Mouse (Mus musculus): ENCODE measurements at regions not wholly inside any gene's neighbourhood (a gene's known extent, or its start where the extent isn't known, plus 50 kb on each side); places are given as distances from the start of the nearest gene placed in this dataset.
"Not testable (repeated sequence)": the region's sequence is repeated elsewhere in the genome, so short reads cannot be mapped to it uniquely, and the experiment has no call there.

DNA sequence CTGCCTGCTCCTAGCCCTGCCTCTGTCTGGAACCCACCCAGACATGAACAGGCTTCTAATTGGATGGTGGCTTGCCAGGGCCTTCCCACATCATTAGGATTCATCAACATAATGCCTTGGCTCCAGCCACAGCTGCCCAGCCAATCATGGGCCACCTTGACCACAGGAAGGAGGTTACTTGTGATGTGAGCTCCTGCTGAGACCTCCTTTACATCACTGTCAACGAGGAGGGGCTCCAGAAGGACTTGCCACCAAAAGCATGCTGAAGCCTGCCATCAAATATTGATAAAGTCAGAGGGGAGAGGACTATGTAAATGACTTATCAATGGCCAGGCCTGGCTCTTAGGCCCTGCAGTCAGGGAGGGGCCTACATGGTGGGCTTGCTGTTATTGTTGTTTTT is 175.6 kb downstream of the Map1s start:
- DNase-seq (ENCODE audit: low spot score): peak; percentile 1

DNA sequence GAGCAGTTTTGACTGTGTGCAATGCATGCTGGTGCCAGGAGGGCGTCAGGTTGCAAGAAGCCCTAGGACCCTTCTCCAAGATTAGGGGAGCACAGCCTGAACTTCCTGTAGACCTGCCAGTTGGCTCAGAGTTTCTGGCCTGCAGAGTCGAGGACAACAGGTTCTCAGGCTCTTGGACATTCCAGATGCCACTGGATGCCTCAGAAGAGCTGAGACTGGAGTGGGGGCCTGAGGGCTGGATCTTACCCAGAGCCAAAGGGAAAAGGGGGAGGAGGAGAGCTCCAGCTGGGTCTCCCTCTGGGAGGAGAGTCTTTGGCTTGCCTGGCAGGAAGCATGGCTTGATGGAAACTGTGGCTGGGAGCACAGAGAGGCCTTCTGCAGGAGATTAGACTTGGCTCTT is 145.4 kb upstream of the Myo9b start:
- not testable (repeated sequence) for DNase-seq (ENCODE audit: low spot score)

DNA sequence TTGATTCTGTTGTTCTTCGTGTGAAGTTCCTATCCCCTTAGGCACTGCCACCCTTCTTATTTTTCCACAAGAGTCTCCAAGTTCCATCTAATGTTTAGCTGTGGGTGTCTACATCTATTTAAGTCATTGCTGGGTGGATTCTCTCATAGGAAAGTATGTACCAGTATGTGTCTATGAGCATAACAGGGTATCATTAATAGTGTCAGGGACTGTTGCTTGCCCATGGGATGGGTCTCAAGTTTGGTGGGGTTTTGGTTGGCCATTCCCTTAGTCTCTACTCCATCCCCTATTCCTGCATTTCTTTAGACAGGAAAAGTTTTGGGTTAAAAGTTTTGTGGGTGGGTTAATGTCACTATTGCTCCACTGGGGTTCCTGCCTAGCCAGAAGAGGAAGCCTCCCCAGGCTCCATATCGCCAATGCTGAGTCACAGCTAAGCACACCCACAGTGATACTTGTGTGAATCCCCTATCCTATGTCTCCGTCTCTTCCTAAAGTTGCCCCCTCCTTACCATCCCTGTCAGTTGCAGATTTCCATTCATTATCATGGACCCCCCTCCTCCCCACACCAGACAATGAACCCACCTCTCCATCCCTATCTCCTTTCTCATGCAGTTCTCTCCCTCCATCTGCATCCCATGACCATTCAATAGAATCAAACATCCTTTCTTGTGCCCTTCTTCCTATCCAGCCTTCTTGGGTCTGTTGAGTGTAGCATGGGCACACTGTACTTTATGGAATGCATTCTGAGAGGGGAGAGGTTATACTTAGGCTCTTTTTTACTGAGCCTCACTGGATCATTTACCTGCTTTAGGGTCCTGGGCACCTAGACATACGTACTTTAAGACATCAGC is 141.9 kb upstream of the Myo9b start:
- DNase-seq (ENCODE audit: low spot score): no peak

DNA sequence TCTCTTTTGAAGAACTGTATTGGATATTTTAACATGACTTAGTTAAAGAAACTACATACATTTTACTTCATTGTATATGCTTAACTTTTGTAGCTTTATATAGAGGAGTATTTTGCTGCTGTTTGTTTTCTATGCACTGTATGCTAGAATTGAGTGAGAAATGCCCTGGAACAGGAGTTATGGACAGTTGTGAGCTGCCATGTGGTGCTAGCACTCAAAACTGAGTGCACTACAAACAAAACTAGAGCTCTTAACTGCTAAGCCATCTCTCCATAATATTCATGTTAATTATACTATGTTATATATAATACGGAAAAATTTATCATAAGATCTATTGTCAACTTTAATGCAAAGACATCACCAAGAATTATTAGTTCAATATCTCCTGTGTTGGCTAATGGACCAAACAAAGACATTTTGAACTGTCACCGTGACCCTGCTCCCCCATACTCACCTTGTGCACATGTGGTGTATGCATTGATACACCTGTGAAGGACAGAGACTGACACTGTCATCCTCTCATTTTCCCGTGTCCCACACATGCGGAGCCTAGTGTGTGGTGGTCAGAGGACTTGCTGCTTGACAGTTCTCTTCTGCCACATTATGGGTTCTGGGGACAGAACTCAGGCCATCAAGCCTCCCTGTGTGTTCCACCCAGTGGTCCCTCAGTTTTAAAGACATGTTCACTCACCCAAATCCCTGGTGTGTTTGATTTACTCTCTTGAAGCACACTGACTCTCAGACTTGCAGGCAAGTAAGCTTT is 141.0 kb upstream of the Myo9b start:
- no peak for DNase-seq (ENCODE audit: low spot score)

DNA sequence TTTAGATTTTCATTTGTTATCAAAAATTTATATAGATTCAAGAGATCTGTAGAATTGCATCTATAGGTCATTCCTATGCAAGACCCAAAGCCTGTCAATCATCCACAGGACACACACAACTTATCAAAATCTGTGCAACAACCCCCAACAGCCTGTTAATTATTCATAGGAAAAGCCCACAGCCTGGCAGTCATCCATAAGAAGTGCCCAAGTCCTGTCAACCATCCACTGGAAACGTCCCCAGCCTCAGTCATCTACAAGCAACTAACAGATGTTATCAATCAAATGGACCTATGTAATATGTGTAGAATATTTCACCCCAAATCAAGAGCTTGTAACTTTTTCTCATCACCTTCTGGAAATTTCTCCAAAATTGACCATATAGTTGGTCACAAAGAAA is 139.6 kb upstream of the Myo9b start:
- not testable (repeated sequence) for DNase-seq (ENCODE audit: low spot score)

DNA sequence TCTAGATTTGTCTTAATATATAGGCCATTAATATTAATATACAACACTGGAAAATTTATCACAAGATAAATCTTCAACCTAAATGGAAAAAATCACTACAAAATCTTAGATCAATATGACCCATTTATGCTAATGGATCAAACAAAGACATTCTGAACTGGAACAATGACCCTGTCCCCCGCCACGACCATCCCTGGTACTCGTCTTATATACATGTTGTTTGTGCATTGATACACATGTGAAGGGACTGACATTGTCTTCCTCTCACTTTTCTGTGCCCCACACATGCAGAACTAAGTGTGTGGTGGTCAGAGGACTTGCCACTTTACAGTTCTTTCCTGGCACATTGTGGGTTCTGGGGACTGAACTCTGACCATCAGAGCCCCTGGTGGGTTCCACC is 135.4 kb upstream of the Myo9b start:
- not testable (repeated sequence) for DNase-seq (ENCODE audit: low spot score)

DNA sequence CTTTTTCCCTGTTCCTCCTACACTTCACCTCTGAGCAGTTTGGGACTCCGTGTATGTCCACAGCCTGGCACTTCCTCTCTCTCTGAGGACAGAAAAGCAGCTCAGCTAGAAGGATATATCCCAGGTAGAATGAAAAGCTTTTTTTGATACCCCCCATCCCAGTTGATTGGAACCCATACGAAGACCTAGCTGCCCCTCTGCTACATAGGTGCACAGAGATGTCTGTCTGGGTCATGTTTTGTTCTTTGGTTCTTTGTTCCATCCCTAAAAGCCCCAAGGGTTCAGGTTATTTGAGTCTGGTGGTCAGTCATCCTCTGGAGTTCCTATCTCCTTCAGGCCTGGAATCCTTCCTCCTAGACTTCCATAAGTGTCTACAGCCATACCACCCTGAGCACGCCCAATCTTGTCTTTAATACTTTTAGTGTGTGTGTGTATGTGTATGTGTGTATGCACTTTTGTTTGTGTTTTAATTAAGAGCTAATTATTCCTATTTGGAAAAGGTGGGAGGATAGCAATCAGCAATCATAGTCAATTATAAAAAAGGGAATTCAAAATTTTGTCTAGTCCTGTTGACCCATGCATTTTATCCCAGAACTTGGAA is 130.0 kb upstream of the Myo9b start:
- DNase-seq (ENCODE audit: low spot score): not testable (repeated sequence)

DNA sequence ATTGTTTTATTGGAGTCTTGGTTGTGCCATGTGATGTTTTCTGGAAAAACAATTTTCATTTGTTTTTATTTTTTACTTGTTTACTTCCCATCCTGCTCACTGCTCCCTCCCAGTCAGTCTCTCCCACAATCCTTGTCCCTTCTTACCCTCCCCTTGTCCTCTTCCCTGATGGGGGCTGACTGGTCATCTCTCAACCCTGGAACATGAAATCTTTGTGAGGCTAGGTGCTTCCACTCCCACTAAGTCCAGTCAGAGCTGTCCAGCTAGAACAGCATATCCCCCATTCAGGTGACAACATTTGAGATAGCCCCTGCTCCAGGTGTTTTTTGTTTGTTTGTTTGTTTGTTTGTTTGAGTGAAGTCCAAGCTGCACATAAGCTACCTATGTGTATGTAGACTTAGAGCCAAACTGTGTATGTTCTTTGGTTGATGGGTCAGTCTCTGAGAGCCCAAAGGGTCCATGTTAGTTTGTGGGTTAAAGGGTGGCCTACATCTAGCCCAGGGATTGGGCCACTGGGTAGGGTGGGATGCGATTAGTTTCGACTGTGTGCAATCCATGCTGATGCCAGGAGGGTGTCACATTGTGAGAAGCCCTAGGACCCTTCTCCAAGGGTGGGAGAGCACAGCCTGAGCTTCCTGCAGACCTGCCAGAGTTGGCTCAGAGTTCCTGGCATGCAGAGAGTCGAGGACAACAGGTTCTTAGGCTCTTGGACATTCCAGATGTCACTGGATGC is 100.9 kb upstream of the Myo9b start:
- not testable (repeated sequence) for DNase-seq (ENCODE audit: low spot score)

DNA sequence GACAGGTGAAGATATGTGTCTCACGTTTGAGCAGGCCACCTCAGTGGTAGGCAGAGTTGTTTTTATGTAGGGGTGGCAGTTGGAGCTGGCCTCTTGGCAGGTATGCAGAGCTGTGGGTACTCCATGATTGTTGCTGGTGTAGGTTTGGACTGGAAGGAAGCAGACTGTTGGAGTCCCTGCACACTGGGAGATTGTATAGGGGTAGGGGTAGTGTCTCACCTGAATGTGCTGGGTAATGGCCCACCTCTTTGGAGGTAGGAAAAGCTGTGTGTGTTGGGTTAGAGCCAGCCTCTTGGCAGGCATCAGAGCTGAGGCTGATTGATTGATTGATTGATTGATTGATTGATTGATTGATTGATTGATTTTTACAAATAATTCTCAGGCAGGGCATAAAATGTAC is 79.6 kb upstream of the Myo9b start:
- not testable (repeated sequence) for DNase-seq (ENCODE audit: low spot score)

DNA sequence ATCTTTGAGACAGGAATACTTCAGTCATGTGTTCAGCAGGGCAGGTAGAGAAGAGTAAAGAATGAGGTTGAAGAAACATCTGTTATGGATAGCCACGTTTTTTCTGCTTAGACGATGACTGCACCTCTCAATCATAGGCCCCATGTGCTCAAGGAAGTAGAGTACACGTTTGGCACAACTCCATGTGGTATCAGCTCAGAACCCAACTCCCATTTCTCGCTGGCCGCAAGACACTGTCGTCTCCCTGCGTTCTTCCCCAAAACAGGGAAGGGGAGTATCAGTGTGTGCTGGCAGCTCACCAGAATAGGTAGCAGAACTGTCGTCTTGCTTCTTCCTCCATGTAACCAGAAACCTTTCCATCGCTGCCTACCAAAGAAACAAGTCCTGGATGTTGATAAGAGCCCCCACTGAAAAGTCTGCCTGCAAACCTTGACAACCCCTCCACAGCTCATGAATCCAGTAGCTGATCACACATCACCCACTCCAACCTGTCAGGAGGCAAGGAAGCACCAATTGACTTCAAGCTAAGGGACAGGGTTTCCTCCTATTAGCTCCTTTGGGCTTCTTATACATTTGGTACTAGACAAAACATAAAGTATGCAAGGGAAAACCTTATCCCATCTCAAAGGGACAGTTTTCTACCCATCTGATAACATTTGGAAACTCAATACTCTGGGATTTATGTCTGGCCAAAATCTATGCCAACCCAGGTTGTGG is 77.3 kb upstream of the Myo9b start:
- DNase-seq (ENCODE audit: low spot score): not testable (repeated sequence)

All from embryo, embryonic 10.5 days (tissue).